Mouse (Mus musculus) embryonic facial prominence, embryonic 12.5 days (tissue): ENCODE results near the gene Dgkg. TPM values are rescaled to one million over a fixed set of nuclear protein-coding genes. Genes with fewer than 3 reads are reported as not detected.
A peak's percentile ranks its signal among the peaks of the same experiment; 100 is the strongest.

Source experiments
- ATAC-seq: fragments of 200-750 bp; cut with Nextera tagmentation; 2 replicates; pipeline ENCODE4 v1.8.0; 2017; ENCODE audit not compliant: insufficient number of reproducible peaks, insufficient read depth, low FRiP score, low TSS enrichment
- H3K27ac ChIP-seq: fragments of 300-500 bp; sonication (generic); 2 replicates; pipeline ENCODE4 v1.5.1; 2016; ENCODE audit warnings: mild to moderate bottlenecking
- H3K27me3 ChIP-seq: fragments of 300-500 bp; sonication (generic); 2 replicates; pipeline ENCODE4 v1.6.1; 2016; ENCODE audit warnings: mild to moderate bottlenecking, moderate library complexity
- H3K36me3 ChIP-seq: fragments of 300-500 bp; sonication (generic); 2 replicates; pipeline ENCODE4 v1.6.1; 2016; ENCODE audit warnings: mild to moderate bottlenecking
- H3K4me1 ChIP-seq: fragments of 300-500 bp; sonication (generic); 2 replicates; pipeline ENCODE4 v1.6.1; 2016
- H3K4me2 ChIP-seq: fragments of 300-500 bp; sonication (generic); replicated peaks from 2 replicates; pipeline ENCODE4 v1.6.1; 2016; ENCODE audit warnings: mild to moderate bottlenecking, moderate library complexity
- H3K4me3 ChIP-seq: fragments of 300-500 bp; sonication (generic); 2 replicates; pipeline ENCODE4 v1.5.1; 2016; ENCODE audit warnings: mild to moderate bottlenecking
- H3K9ac ChIP-seq: fragments of 300-500 bp; sonication (generic); 2 replicates; pipeline ENCODE4 v1.6.1; 2016; ENCODE audit warnings: mild to moderate bottlenecking, moderate library complexity
- H3K9me3 ChIP-seq: fragments of 300-500 bp; sonication (generic); 2 replicates; pipeline ENCODE4 v1.6.1; 2016; ENCODE audit warnings: mild to moderate bottlenecking, moderate library complexity
- WGBS: fragments of 180-500 bp; shearing (Covaris S2); methylation state at CpG from one replicate; pipeline ENCODE4 v1.1.7; 2016; 5-methylcytosine and 5-hydroxymethylcytosine counted together
- polyA plus RNA-seq: library from polyadenylated mRNA; unstranded; fragments of >200 nt; fragmentation: Nextera tagmentation; extraction: Ambion mirVana; gene quantifications from 2 replicates; pipeline ENCODE4 v1.2.1, GENCODE M21; 2016

Gene Dgkg
- polyA plus RNA-seq, 1 experiment from 2014 or later = 0.41 TPM

- Histone ChIP-seq H3K27me3 (no peaks in the 10 kb centered on the region), H3K4me3 (no peak overlapping the region), H3K4me2 (no peak overlapping the region), H3K27ac (no peak overlapping the region), H3K9me3 (no peaks in the 10 kb centered on the region), H3K4me1 (no peaks in the 10 kb centered on the region), H3K36me3 (no peaks in the 10 kb centered on the region), H3K9ac (no peak overlapping the region)
- ATAC-seq = no peak
Measured at GRCm38 (mm10) chr16:22563594-22563993, 93.4 kb downstream of the Dgkg start.

GRCm38 (mm10) chr16:22554996-22555395, 102.0 kb downstream of the Dgkg start:
- no peaks in the 10 kb centered on the region for H3K36me3 ChIP-seq
- ATAC-seq = no peak
- H3K9ac ChIP-seq = no peak overlapping the region
- H3K4me3 ChIP-seq = no peak overlapping the region
- H3K27ac ChIP-seq = no peak overlapping the region
- H3K4me1 ChIP-seq = peaks cover 11% of the 10 kb centered on the region
- no peaks in the 10 kb centered on the region for H3K9me3 ChIP-seq
- no peaks in the 10 kb centered on the region for H3K27me3 ChIP-seq
- WGBS = 31% methylated on average over 2 of the region's 2 CpGs
- H3K4me2 ChIP-seq = no peak overlapping the region

GRCm38 (mm10) chr16:22552351-22552750, 104.7 kb downstream of the Dgkg start:
- 61% methylated on average over 9 of the region's 9 CpGs for WGBS
- Histone ChIP-seq H3K9ac (no peak overlapping the region), H3K36me3 (no peaks in the 10 kb centered on the region), H3K27ac (no peak overlapping the region), H3K4me2 (no peak overlapping the region), H3K4me3 (no peak overlapping the region), H3K9me3 (no peaks in the 10 kb centered on the region), H3K4me1 (peaks cover 18% of the 10 kb centered on the region), H3K27me3 (no peaks in the 10 kb centered on the region)
- ATAC-seq = no peak

GRCm38 (mm10) chr16:22551231-22552000, 105.6 kb downstream of the Dgkg start:
- no peak for ATAC-seq
- Histone ChIP-seq H3K4me3 (no peak overlapping the region), H3K9ac (no peak overlapping the region)

GRCm38 (mm10) chr16:22549346-22549745, 107.7 kb downstream of the Dgkg start:
- H3K4me3 ChIP-seq = no peak overlapping the region
- WGBS = 81% methylated on average over 5 of the region's 5 CpGs
- no peaks in the 10 kb centered on the region for H3K36me3 ChIP-seq
- H3K27me3 ChIP-seq = no peaks in the 10 kb centered on the region
- H3K9me3 ChIP-seq = no peaks in the 10 kb centered on the region
- no peak overlapping the region for H3K4me2 ChIP-seq
- H3K27ac ChIP-seq = no peak overlapping the region
- H3K9ac ChIP-seq = no peak overlapping the region
- peaks cover 27% of the 10 kb centered on the region for H3K4me1 ChIP-seq
- ATAC-seq = no peak

More at GRCm38 (mm10) chr16:22551231-22552000, 105.6 kb downstream of the Dgkg start:
- Histone ChIP-seq H3K9me3 (no peaks in the 10 kb centered on the region), H3K27me3 (no peaks in the 10 kb centered on the region), H3K36me3 (no peaks in the 10 kb centered on the region), H3K4me1 (peaks cover 18% of the 10 kb centered on the region), H3K27ac (no peak overlapping the region), H3K4me2 (no peak overlapping the region)
- WGBS = 20% methylated on average over 11 of the region's 11 CpGs

GRCm38 (mm10) chr16:22548167-22549080, 108.6 kb downstream of the Dgkg start:
- ATAC-seq = peak; percentile 25
- Histone ChIP-seq H3K4me1 (peaks cover 18% of the 10 kb centered on the region), H3K27me3 (no peaks in the 10 kb centered on the region), H3K4me3 (peak overlapping the region; percentile 28), H3K36me3 (no peaks in the 10 kb centered on the region), H3K9ac (peak overlapping the region; percentile 36), H3K4me2 (peak overlapping the region; percentile 53), H3K9me3 (no peaks in the 10 kb centered on the region), H3K27ac (no peak overlapping the region)
- 7% methylated on average over 26 of the region's 26 CpGs for WGBS

- no peak overlapping the region for H3K9ac ChIP-seq
- no peak overlapping the region for H3K27ac ChIP-seq
- H3K36me3 ChIP-seq = no peaks in the 10 kb centered on the region
- no peak for ATAC-seq
- H3K27me3 ChIP-seq = no peaks in the 10 kb centered on the region
- H3K9me3 ChIP-seq = no peaks in the 10 kb centered on the region
- H3K4me2 ChIP-seq = peak overlapping the region; percentile 53
- H3K4me3 ChIP-seq = no peak overlapping the region
- WGBS = 54% methylated on average over 10 of the region's 10 CpGs
- peaks cover 16% of the 10 kb centered on the region for H3K4me1 ChIP-seq
Measured at GRCm38 (mm10) chr16:22547741-22548140, 109.3 kb downstream of the Dgkg start.

GRCm38 (mm10) chr16:22545799-22546198, 111.2 kb downstream of the Dgkg start:
- Histone ChIP-seq H3K4me2 (no peak overlapping the region), H3K36me3 (no peaks in the 10 kb centered on the region), H3K27ac (no peak overlapping the region), H3K4me1 (peaks cover 16% of the 10 kb centered on the region), H3K9me3 (no peaks in the 10 kb centered on the region), H3K4me3 (no peak overlapping the region), H3K9ac (no peak overlapping the region), H3K27me3 (no peaks in the 10 kb centered on the region)
- no peak for ATAC-seq
- 64% methylated on average over 8 of the region's 8 CpGs for WGBS

GRCm38 (mm10) chr16:22545016-22545561, 111.9 kb downstream of the Dgkg start:
- Histone ChIP-seq H3K27me3 (no peaks in the 10 kb centered on the region), H3K4me1 (peaks cover 16% of the 10 kb centered on the region), H3K36me3 (no peaks in the 10 kb centered on the region), H3K27ac (no peak overlapping the region), H3K9ac (no peak overlapping the region), H3K4me2 (no peak overlapping the region), H3K4me3 (no peak overlapping the region), H3K9me3 (no peaks in the 10 kb centered on the region)
- no peak for ATAC-seq
- 35% methylated on average over 3 of the region's 3 CpGs for WGBS

GRCm38 (mm10) chr16:22542691-22543141, 114.3 kb downstream of the Dgkg start:
- 77% methylated on average over 6 of the region's 6 CpGs for WGBS
- H3K27me3 ChIP-seq = no peaks in the 10 kb centered on the region

GRCm38 (mm10) chr16:22539275-22539674, 117.7 kb downstream of the Dgkg start:
- no peaks in the 10 kb centered on the region for H3K9me3 ChIP-seq
- no peak overlapping the region for H3K4me2 ChIP-seq
- ATAC-seq = no peak
- 67% methylated on average over 6 of the region's 6 CpGs for WGBS
- no peaks in the 10 kb centered on the region for H3K36me3 ChIP-seq
- H3K27ac ChIP-seq = no peak overlapping the region
- no peaks in the 10 kb centered on the region for H3K4me1 ChIP-seq
- H3K9ac ChIP-seq = no peak overlapping the region
- H3K27me3 ChIP-seq = no peaks in the 10 kb centered on the region
- H3K4me3 ChIP-seq = no peak overlapping the region

More at GRCm38 (mm10) chr16:22542691-22543141, 114.3 kb downstream of the Dgkg start:
- H3K4me3 ChIP-seq = no peak overlapping the region
- H3K9ac ChIP-seq = no peak overlapping the region
- no peak overlapping the region for H3K4me2 ChIP-seq
- H3K9me3 ChIP-seq = no peaks in the 10 kb centered on the region
- ATAC-seq = no peak
- peaks cover 12% of the 10 kb centered on the region for H3K4me1 ChIP-seq
- no peak overlapping the region for H3K27ac ChIP-seq
- no peaks in the 10 kb centered on the region for H3K36me3 ChIP-seq
